Mouse (Mus musculus): Measurements from ENCODE around the gene Qsox2. TPM values are rescaled to one million over a fixed set of nuclear protein-coding genes. Genes with fewer than 3 reads are reported as not detected.

Qsox2 gene
- polyA plus RNA-seq, 1 experiment from 2014 or later = 15.9 TPM

Other genes with a start within 250 kb of the Qsox2 start
- 107 and 111 TPM in 2 replicates for gene Ubac1, start 215.8 kb downstream of the Qsox2 start, polyA plus RNA-seq (2016; fragmentation: Nextera tagmentation; extraction: Ambion mirVana)
- 6.5 and 6.6 TPM in 2 replicates for gene Nacc2, start 114.3 kb downstream of the Qsox2 start, polyA plus RNA-seq (2016; fragmentation: Nextera tagmentation; extraction: Ambion mirVana)
- not detected in 2 replicates for gene Lhx3, start 29.2 kb downstream of the Qsox2 start, polyA plus RNA-seq (2016; fragmentation: Nextera tagmentation; extraction: Ambion mirVana)
- gene Ccdc187, start 57.0 kb upstream of the Qsox2 start, polyA plus RNA-seq (2016; fragmentation: Nextera tagmentation; extraction: Ambion mirVana) = 0.05 and 0.09 TPM in 2 replicates
- 38.0 and 39.9 TPM in 2 replicates for gene Gpsm1, start 78.0 kb upstream of the Qsox2 start, polyA plus RNA-seq (2016; fragmentation: Nextera tagmentation; extraction: Ambion mirVana)
- 31.4 and 33.7 TPM in 2 replicates for gene Dnlz, start 114.6 kb upstream of the Qsox2 start, polyA plus RNA-seq (2016; fragmentation: Nextera tagmentation; extraction: Ambion mirVana)
- 0.56 and 0.58 TPM in 2 replicates for gene Card9, start 123.4 kb upstream of the Qsox2 start, polyA plus RNA-seq (2016; fragmentation: Nextera tagmentation; extraction: Ambion mirVana)
- gene Snapc4, start 143.1 kb upstream of the Qsox2 start, polyA plus RNA-seq (2016; fragmentation: Nextera tagmentation; extraction: Ambion mirVana) = 20.4 and 23.5 TPM in 2 replicates
- gene Entr1, start 151.8 kb upstream of the Qsox2 start, polyA plus RNA-seq (2016; fragmentation: Nextera tagmentation; extraction: Ambion mirVana) = 91.7 and 95.5 TPM in 2 replicates
- 142 and 145 TPM in 2 replicates for gene Pmpca, start 151.8 kb upstream of the Qsox2 start, polyA plus RNA-seq (2016; fragmentation: Nextera tagmentation; extraction: Ambion mirVana)
- 17.7 and 19.1 TPM in 2 replicates for gene Inpp5e, start 171.7 kb upstream of the Qsox2 start, polyA plus RNA-seq (2016; fragmentation: Nextera tagmentation; extraction: Ambion mirVana)
- gene Sec16a, start 207.7 kb upstream of the Qsox2 start, polyA plus RNA-seq (2016; fragmentation: Nextera tagmentation; extraction: Ambion mirVana) = 22.6 and 24.5 TPM in 2 replicates